Mouse (Mus musculus) cortical plate, adult 2 months (tissue): ENCODE measurements around the gene Ehd4.

Experiments
- CTCF ChIP-seq: fragments of 200-500 bp; IDR thresholded peaks from 2 replicates; pipeline ENCODE4 v1.5.1; 2011; ENCODE audit warnings: mild to moderate bottlenecking, control low read depth, low read length; ENCODE audit not compliant: insufficient read depth; ENCODE audit errors: extremely low read depth
- POLR2A ChIP-seq: fragments of 200-500 bp; IDR thresholded peaks from 2 replicates; pipeline ENCODE4 v1.6.1; 2011; ENCODE audit warnings: mild to moderate bottlenecking, low read length, control low read depth; ENCODE audit not compliant: insufficient read depth; ENCODE audit errors: extremely low read depth

DNA sequence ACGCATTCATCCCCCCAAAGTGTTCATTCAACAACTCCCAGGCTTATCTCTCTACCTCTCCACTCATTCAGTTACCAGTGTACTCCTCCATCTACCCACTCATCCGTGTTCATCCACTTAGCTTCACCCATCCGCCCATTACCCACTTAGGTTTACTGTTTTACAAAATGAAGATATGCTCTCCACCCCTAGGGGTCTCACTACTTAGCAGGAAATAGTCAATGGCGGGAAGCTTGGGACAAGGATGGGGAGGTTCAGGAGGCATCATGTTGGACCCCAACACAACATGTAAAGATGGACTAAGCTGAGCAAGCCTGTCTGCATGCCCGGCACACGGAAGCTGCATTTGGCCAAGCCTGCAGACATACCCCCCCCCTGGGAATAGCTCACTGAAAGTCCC lies 89.8 kb downstream of the Ehd4 start:
- no peak for TF ChIP-seq POLR2A
- no peak for TF ChIP-seq CTCF
